Mouse (Mus musculus): Measurements from ENCODE around the gene Spsb4.

DNA sequence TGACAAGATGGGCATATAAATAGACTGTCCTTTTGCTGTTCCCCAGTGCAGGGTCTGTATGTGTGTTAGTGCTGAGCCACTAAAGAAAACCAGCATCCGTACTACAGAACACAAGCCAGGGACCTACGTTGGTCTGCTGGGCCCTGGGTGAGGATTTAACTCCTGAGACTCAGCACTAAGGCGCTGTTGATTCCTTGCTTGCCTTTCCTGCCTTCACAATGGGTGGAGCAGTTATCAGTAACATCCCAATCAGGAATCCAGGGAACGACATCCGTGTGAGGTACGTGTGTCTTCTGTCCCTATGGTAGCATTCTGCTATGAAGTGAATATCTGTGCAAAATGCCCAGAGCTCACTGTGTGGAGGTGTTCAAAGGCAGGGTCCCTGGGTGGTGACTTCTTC, 8.2 kb downstream of the Spsb4 start:
- no peak for TF ChIP-seq ZKSCAN1 (IDR thresholded peaks at IDR 0.05; ENCODE audit: low read depth, low read length)
- no peak for TF ChIP-seq CTCF (IDR thresholded peaks at IDR 0.05 in 2 of 3, conservative IDR thresholded peaks at IDR 0.05 in 1 of 3; ENCODE audit: control insufficient read depth in 1 of 3, insufficient read depth in 1 of 3, low read depth in 2 of 3, low read length in 3 of 3, poor library complexity in 1 of 3, severe bottlenecking in 1 of 3)
- TF ChIP-seq POLR2A (IDR thresholded peaks at IDR 0.05; ENCODE audit: control insufficient read depth in 1 of 2, insufficient read depth in 1 of 2, low read depth in 1 of 2, low read length in 2 of 2, poor library complexity in 1 of 2): no peak
- TF ChIP-seq USF2 (IDR thresholded peaks at IDR 0.05; ENCODE audit: borderline replicate concordance in 1 of 2, insufficient read depth in 1 of 2, low read depth in 1 of 2, low read length in 2 of 2): no peak

Measured in MEL (cell line).